Mouse (Mus musculus) megakaryocyte, embryonic 14.5 days (primary cell): Measurements from ENCODE around the gene Spint1.

Source experiments
- FLI1 ChIP-seq: IDR thresholded peaks from 2 replicates; pipeline ENCODE4 v1.6.1; 2012; ENCODE audit warnings: low read length, inconsistent platforms, mixed read lengths
- GATA1 ChIP-seq: IDR thresholded peaks from 3 replicates; pipeline ENCODE4 v1.6.1; 2012; ENCODE audit warnings: mixed read lengths, low read length, inconsistent platforms, borderline replicate concordance

- TF ChIP-seq GATA1, result no peak
- TF ChIP-seq FLI1, result no peak
Observed at GRCm38 (mm10) chr2:119270643-119271331, 33.6 kb downstream of the Spint1 start, which contains the start of gene Rhov.
